Mouse (Mus musculus) megakaryocyte, embryonic 14.5 days (primary cell): ENCODE measurements around the gene Arhgap42.

Experiments
- FLI1 ChIP-seq: IDR thresholded peaks from 2 replicates; pipeline ENCODE4 v1.6.1; 2012; ENCODE audit warnings: low read length, inconsistent platforms, mixed read lengths
- GATA1 ChIP-seq: IDR thresholded peaks from 3 replicates; pipeline ENCODE4 v1.6.1; 2012; ENCODE audit warnings: mixed read lengths, low read length, inconsistent platforms, borderline replicate concordance

- TF ChIP-seq FLI1 (no peak), GATA1 (no peak)
Observed at GRCm38 (mm10) chr9:9254764-9255163, 15.9 kb upstream of the Arhgap42 start.
